Mouse (Mus musculus): ENCODE measurements around the gene Tsr1. TPM values are rescaled to one million over a fixed set of nuclear protein-coding genes. Genes with fewer than 3 reads are reported as not detected.
A peak's percentile ranks its signal among the peaks of the same experiment; 100 is the strongest.

Gene Tsr1
- total RNA-seq, 2 experiments from 2014 or later: 33.3 to 34.4 TPM

GRCm38 (mm10) chr11:74898517-74898827, 601 bp downstream of the Tsr1 start:
- DNase-seq: no peak

GRCm38 (mm10) chr11:74901555-74901954, 3.7 kb downstream of the Tsr1 start:
- no peak for DNase-seq

- no peak for DNase-seq
Observed at GRCm38 (mm10) chr11:74902416-74902815, 4.5 kb downstream of the Tsr1 start.

DNA sequence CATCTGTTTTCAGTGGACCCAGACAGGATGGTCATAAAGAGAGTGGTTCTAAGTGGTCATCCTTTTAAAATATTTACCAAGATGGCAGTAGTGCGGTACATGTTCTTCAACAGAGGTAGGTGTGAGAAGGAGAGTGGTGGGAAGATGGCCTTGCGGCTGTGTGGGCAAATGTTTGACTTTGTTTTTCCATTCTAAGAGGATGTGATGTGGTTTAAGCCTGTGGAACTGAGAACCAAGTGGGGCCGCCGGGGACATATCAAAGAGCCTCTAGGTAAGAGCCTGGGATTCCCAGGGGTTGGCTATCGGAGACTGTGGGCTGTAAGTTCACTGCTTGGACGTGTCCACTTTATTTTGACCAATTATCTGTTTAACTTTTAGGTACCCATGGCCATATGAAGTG, 10.0 kb downstream of the Tsr1 start:
- no peak for DNase-seq

- no peak for DNase-seq
Observed at GRCm38 (mm10) chr11:74908618-74909399, 10.9 kb downstream of the Tsr1 start.

- DNase-seq: no peak
Observed at GRCm38 (mm10) chr11:74909978-74910377, 12.1 kb downstream of the Tsr1 start.

DNA sequence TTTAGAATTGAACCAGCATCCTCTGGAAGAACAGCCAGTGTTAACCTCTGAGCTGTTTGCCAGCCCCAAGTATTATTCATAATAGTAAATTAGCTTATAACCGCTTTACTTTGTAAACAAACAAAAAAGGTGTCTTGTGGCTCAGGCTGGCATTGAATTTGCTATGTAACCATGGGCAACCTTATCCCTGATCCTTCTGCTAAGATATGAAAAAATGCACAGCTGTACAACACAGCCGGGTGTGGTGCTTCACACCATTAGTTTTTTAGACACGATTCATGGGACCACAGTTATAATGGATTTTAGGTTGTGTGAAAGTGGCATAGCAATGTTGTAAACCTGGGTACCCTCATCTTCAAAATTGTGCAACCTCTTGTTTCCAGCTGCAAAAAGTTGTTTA, 14.6 kb downstream of the Tsr1 start:
- DNase-seq: no peak

DNA sequence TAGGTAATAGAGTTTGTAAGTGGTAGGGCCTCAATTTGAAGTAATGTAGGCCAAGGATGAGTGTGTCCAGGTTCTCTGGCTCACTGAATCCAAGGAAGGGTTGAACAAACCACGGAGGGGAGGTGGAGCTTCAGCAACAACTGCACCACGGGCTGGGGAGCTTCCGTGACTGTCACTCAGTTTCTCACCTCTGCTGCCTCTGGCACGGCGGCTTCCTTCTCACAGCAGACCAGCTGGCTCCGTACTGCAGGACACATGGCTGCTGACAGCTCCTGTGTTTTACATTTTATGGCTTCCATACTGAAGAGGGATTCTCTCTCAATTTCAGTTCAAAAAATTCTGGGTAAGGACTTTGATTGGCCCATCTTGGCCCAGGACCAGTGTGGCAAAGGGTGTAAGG, 21.4 kb downstream of the Tsr1 start:
- DNase-seq: no peak

DNA sequence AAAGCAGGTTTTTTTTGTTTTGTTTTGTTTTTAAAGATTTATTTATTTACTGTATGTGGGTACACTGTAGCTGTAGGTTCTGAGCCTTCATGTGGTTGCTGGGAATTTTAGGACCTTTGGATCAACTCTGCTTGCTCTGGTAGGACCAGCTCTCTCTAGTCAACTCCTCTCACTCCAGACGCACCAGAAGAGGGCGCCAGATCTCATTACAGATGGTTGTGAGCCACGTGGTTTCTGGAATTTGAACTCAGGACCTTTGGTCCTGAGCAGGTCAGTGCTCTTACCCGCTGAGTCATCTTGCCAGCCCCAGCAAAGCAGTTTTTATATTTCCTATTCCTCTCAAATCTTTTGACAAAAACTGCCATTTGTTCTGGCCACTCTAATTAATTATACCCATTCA, 26.3 kb downstream of the Tsr1 start:
- no peak for DNase-seq

- peak; percentile 91 to 92 for DNase-seq
Observed at GRCm38 (mm10) chr11:74925577-74926387, 27.9 kb downstream of the Tsr1 start, which contains the start of the genes Smg6 and Srr. Smg6 (plus strand) TSS chr11:74925823. Srr (minus strand) TSS chr11:74925948.

DNA sequence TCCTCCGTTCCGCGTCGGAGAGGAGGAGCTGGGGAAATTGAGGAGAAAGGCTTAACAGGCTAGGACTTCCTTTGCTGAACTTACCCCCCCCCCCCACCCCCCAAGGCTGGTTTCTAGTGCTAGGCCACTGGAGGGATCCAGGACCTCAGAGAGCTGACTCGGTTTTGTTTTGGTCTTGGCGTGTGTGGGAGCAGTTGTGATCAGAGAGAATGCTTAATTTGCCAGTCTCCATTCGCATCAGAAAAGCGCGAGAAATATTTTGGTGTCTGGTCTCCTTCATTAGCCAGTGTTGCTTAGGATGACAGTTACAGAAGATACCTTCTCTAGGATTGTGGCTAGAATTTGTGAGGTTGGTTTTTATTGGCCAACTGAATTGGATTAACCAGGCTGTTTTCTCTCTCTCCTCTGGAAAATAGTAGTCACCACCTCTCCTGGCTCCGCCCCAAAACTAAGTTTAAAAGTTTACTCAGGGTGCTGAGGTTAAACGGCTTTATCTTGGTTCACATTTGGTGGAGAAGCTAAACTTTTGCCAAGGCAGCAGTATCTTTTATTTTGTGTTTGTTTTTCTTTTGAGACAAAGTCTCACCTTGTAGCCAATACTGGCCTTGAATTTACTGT, 28.6 kb downstream of the Tsr1 start:
- DNase-seq: no peak

GRCm38 (mm10) chr11:74927236-74927725, 29.4 kb downstream of the Tsr1 start:
- no peak for DNase-seq

DNA sequence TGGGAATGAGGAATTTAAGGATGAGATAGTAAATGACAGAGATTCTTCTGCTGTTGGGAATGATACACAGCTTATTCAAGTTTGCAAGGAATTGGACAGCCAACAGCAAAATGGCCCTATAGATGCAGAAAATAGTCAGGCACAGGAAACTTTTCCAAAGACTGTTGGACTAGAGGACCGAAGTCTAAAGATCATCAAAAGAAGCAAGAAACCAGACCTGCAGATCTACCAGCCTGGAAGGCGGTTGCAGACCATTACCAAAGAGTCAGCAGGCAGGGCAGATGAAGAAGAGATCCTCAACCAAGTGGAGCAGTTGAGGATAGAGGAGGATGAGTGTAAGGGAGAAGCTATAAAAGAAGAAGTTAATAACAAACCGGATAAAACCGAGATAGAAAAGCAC, 31.2 kb downstream of the Tsr1 start:
- no peak for DNase-seq

DNA sequence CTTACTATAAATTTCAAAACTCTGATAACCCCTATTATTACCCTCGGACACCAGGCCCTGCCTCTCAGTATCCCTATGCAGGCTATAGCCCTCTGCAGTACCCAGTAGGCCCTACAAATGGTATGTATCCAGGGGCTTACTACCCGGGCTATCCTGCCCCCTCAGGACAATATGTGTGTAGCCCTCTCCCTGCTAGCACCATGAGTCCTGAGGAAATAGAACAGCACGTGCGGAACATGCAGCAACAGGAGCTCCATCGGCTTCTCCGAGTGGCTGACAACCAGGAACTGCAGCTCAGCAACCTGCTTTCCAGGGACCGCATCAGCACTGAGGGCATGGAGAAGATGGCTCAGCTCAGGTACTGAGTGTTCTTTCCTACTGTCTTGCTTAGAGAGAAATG, 32.5 kb downstream of the Tsr1 start:
- DNase-seq: no peak

DNA sequence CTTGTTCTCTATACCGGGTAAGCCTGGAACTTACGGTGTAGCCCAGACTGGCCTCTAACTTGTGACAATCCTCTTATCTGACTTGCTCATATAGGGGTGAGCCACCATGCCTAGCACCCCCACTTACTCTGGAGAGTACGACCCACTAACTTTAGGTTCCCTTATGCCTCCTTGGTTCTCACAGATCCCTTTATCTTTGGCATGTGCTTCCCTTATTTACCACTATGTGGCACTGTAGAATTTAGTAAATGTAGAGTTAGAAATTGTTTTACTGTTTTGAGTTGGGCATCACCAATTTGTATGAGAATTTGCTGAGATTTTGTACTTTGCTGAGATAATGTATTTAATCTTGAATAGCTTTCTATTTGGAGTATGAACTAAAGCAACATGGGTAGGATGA, 48.5 kb downstream of the Tsr1 start:
- DNase-seq: no peak

DNA sequence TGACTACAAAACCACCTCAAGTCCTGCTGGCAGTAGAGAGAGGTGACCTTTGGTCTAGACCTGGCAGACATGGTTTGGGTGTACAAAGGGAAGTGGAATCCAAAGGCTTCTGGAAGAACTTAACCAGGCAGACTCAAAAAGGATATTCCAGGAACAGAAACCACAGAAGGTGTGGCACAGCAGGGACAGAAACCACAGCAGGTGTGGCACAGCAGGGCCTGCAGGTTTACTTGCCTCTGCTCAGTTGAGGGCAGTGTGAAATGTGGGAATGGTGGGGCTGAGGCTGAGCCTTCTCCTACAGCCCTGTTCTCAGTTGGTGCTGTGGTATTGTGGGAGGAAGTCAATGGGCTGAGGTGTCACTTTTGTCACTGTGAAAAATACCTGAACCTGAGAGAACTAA, 57.0 kb downstream of the Tsr1 start:
- DNase-seq: no peak

DNA sequence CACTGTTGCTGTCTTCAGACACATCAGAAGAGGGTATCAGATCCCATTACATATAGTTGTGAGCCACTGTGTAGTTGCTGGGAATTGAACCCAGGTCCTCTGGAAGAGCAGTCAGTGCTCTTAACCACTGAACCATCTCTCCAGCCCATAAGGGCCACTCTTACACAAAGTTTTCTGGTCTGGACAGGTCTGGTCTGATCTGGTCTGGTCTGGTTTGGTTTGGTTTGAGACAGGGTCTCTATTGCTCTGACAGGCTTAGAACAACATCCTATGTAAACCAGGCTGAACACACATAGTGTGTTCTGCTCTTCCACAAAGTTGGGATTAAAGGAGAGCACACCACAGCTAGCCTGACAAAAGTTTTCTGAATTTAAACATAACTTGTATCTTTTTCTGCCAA, 58.1 kb downstream of the Tsr1 start:
- DNase-seq: no peak

- DNase-seq: no peak
Observed at GRCm38 (mm10) chr11:74957600-74957999, 59.7 kb downstream of the Tsr1 start.

Small RNA genes within 50 kb of the gene (microRNA-seq; reads per million reads assigned to microRNA genes)
- 1.1 to 2.4 reads per million in 2 experiments for gene Mir6926

Other genes with a start within 250 kb of the Tsr1 start
- 10 to 100 TPM; 66.9 to 70.0 TPM for gene Cluh, start 248.6 kb upstream of the Tsr1 start, total RNA-seq (2021)
- gene Pafah1b1, start 173.4 kb upstream of the Tsr1 start, total RNA-seq (2021): 100 to 1,000 TPM; 398 to 402 TPM
- 10 to 100 TPM; 30.7 to 36.0 TPM for gene Mettl16, start 127.2 kb upstream of the Tsr1 start, total RNA-seq (2021)
- 10 to 100 TPM; 28.3 to 30.5 TPM for gene Mnt, start 67.2 kb upstream of the Tsr1 start, total RNA-seq (2021)
- gene Sgsm2, start 1.0 kb upstream of the Tsr1 start, total RNA-seq (2021): 10 to 100 TPM; 88.1 to 89.4 TPM
- 10 to 100 TPM; 33.7 to 34.4 TPM for gene Smg6, start 27.8 kb downstream of the Tsr1 start, total RNA-seq (2021)
- 10 to 100 TPM; 95.7 to 99.8 TPM for gene Srr, start 27.9 kb downstream of the Tsr1 start, total RNA-seq (2021)